Mouse (Mus musculus): ENCODE results near the gene Rhbdd1. TPM values are rescaled to one million over a fixed set of nuclear protein-coding genes. Genes with fewer than 3 reads are reported as not detected.

Rhbdd1 gene
- total RNA-seq, 2 experiments from 2014 or later = 7.4 to 7.6 TPM

DNA sequence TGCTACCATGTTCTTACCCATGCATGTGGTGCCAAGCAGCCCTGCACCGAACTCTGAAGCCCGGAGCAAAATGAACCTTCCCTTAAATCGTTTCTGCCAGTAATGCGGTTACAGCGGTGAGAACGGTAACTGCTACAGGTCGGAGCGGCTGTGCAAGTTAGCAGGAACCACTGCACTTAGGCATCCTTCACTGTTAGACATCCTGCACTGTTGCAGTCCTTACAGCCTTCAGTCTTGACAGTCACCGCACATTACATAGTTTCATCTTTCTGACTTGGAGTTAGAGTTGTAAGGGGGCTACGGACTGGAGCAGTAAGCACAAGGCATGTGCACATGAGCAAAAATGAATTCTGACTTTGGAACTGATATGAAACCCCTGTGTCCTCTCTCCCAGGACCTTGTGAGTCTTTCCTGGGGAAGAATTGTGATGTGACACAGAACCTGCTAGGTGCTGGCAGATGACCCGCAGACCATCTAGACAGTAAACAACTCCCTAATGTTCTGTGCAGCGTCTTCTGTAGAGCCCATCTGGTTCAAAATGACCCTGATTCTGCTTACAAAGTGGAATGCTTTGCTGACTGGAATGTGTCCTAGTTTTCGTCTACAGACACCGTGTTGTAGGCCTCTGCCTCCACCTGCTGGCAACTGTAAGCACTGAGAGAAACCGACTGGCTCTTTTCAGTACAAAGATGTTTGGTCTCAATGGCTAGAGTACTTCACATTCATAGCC is 116.8 kb downstream of the Rhbdd1 start:
- Histone ChIP-seq H3K27ac (peak overlapping the region; percentile 75; the same call in 1 of the 2 replicates), H3K4me3 (peak overlapping the region; percentile 39)
- peak; percentile 76 to 77 for DNase-seq (ENCODE audit: low spot score in 2 of 2)
- TF ChIP-seq CTCF (conservative IDR thresholded peaks at IDR 0.05) = peak; percentile 97

GRCm38 (mm10) chr1:82433649-82434005 is 117.4 kb downstream of the Rhbdd1 start:
- Histone ChIP-seq H3K4me3 (no peak overlapping the region), H3K27ac (no peak overlapping the region)
- no peak for DNase-seq (ENCODE audit: low spot score in 2 of 2)
- TF ChIP-seq CTCF (conservative IDR thresholded peaks at IDR 0.05) = no peak

- DNase-seq (ENCODE audit: low spot score in 2 of 2) = no peak
- no peak overlapping the region for H3K27ac ChIP-seq
- no peak overlapping the region for H3K4me3 ChIP-seq
- no peak for TF ChIP-seq CTCF (conservative IDR thresholded peaks at IDR 0.05)
Measured at GRCm38 (mm10) chr1:82437273-82437672, 121.0 kb downstream of the Rhbdd1 start.

- TF ChIP-seq CTCF (conservative IDR thresholded peaks at IDR 0.05) = no peak
- DNase-seq (ENCODE audit: low spot score in 2 of 2) = no peak
- no peak overlapping the region for H3K4me3 ChIP-seq
- H3K27ac ChIP-seq = no peak overlapping the region
Measured at GRCm38 (mm10) chr1:82440123-82440522, 123.9 kb downstream of the Rhbdd1 start.

GRCm38 (mm10) chr1:82443517-82443916 is 127.3 kb downstream of the Rhbdd1 start:
- no peak for DNase-seq (ENCODE audit: low spot score in 2 of 2)
- H3K4me3 ChIP-seq = no peak overlapping the region
- TF ChIP-seq CTCF (conservative IDR thresholded peaks at IDR 0.05) = no peak
- no peak overlapping the region for H3K27ac ChIP-seq

- TF ChIP-seq CTCF (conservative IDR thresholded peaks at IDR 0.05) = no peak
- DNase-seq (ENCODE audit: low spot score in 2 of 2) = no peak
- Histone ChIP-seq H3K4me3 (no peak overlapping the region), H3K27ac (no peak overlapping the region)
Measured at GRCm38 (mm10) chr1:82446049-82446448, 129.8 kb downstream of the Rhbdd1 start.

- no peak for TF ChIP-seq CTCF (conservative IDR thresholded peaks at IDR 0.05)
- no peak for DNase-seq (ENCODE audit: low spot score in 2 of 2)
- H3K4me3 ChIP-seq = no peak overlapping the region
- no peak overlapping the region for H3K27ac ChIP-seq
Measured at GRCm38 (mm10) chr1:82449851-82450250, 133.6 kb downstream of the Rhbdd1 start.

GRCm38 (mm10) chr1:82451927-82452651 is 135.8 kb downstream of the Rhbdd1 start:
- Histone ChIP-seq H3K4me3 (no peak overlapping the region), H3K27ac (peak overlapping the region; percentile 8; the same call in 1 of the 2 replicates)
- DNase-seq (ENCODE audit: low spot score in 2 of 2) = no peak
- no peak for TF ChIP-seq CTCF (conservative IDR thresholded peaks at IDR 0.05)

DNA sequence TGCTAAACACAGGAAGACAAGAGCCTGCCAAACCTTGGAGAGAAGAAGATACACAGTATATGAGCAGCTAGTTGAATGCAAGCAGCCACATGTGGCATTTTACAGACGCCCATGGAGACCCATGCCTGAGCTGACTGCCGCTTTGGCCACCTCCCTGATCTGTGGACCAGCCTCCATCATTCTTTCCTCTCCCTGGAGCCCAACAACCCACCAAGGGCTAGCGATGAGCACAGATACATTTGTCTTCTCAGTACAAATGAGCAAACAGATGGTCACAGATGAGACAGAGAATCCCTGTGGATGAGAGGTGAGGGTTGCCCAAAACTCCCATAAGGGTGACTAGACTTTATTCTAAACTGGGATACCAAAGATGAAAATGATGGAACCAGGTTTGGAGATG is 137.8 kb downstream of the Rhbdd1 start:
- Histone ChIP-seq H3K27ac (peak overlapping the region; percentile 28; the same call in 1 of the 2 replicates), H3K4me3 (no peak overlapping the region)
- no peak for TF ChIP-seq CTCF (conservative IDR thresholded peaks at IDR 0.05)
- DNase-seq (ENCODE audit: low spot score in 2 of 2) = no peak

DNA sequence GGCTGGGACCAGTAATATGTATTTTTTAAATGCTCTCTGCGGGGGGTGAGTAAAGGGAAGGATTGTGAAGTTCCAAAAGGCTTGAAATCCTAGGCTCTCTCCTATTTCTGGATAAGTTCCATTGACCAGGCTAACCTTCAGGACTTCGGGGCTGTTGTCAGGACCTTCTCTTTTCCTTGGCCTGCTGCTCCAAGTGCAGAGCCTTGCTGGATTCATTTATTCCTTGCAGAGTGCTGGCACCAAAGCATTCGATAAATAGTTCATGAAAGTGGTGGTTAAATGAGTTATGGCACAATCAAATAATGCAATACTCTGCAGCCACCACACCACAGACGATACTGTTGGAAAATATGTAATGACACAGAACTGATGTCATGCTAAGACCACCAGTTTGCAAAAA is 143.1 kb downstream of the Rhbdd1 start:
- no peak overlapping the region for H3K4me3 ChIP-seq
- no peak for TF ChIP-seq CTCF (conservative IDR thresholded peaks at IDR 0.05)
- H3K27ac ChIP-seq = no peak overlapping the region
- DNase-seq (ENCODE audit: low spot score in 2 of 2) = no peak

GRCm38 (mm10) chr1:82459926-82460325 is 143.7 kb downstream of the Rhbdd1 start:
- TF ChIP-seq CTCF (conservative IDR thresholded peaks at IDR 0.05) = no peak
- DNase-seq (ENCODE audit: low spot score in 2 of 2) = no peak
- H3K4me3 ChIP-seq = no peak overlapping the region
- H3K27ac ChIP-seq = no peak overlapping the region

DNA sequence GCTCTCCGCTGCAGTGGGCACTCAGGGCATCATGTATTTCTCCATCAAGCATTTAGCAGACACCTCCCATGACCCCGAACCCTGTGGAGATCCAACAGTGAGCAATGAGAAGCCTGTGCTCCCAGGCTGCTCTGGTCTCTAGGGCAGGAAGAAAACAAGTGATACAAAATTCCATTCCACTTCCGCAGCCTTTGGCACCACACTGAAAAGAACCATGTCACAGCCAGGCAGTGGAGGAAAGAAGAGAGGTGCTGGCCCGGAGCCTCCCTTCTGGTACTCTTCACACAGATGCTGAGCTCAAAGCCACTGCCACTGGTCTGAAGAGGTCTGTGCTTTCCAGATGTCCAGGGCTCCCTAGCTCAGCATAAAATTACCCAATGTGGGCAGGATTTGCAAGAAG is 144.8 kb downstream of the Rhbdd1 start:
- Histone ChIP-seq H3K27ac (no peak overlapping the region), H3K4me3 (no peak overlapping the region)
- no peak for TF ChIP-seq CTCF (conservative IDR thresholded peaks at IDR 0.05)
- no peak for DNase-seq (ENCODE audit: low spot score in 2 of 2)

DNA sequence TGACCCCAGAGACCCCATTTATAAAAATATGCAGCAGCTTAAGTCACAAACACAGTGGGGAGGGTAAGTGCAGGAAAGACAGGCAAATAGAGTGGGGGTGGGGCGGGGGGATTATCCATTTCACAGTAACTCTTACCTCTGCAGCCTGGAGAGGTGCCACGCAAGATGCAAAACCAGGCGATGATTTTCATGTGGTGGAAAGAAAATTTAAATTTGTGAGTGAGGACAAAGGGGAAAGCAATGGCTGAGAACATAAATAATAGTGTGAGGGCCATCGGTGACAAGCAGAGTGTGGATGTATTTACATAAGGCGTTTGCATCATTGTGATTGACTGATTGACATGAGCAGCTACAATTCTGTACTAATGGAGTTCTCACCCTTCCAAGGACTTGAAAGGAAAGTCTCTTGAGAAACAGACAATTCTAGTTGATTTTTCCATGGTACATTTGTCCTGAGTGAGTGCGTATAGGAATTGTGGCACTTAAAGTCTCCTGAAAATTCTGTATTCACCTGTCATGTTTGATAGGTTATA is 149.1 kb downstream of the Rhbdd1 start:
- DNase-seq (ENCODE audit: low spot score in 2 of 2) = no peak
- Histone ChIP-seq H3K4me3 (no peak overlapping the region), H3K27ac (no peak overlapping the region)
- no peak for TF ChIP-seq CTCF (conservative IDR thresholded peaks at IDR 0.05)
